ENCODE assay signal across 11 mouse cellular contexts in genomic region chr11:33295422-33295821, GRCm38 (mm10). TPM values are rescaled to one million over a fixed set of nuclear protein-coding genes. Genes with fewer than 3 reads are reported as not detected.
DNase-seq lines count a peak whose midpoint lies in the region; ATAC-seq lines count a peak whose summit lies in the region.
"Had no signal": no experiment of that assay in that cellular context is flagged by ENCODE, and none has a peak within 500 bp of the region (broad histone marks: within the 10 kb centered on the region; RNA-seq: fewer than 3 reads in every experiment).

No protein-coding gene starts in this region.

- H3K4me2 ChIP-seq in kidney, embryonic 16.5 days (replicated peaks; ENCODE audit: low read depth, low read length) = no peak overlapping the region
- H3K4me2 ChIP-seq: heart, embryonic 11.5 days had no signal

- DNase-seq in cerebellum, adult 18-20 months = peak; percentile 23 to 32
- DNase-seq in cerebellum, adult 11-12 months = no peak
- peak; percentile 24 for DNase-seq in kidney, postnatal 14 days
- DNase-seq in 416B (ENCODE audit: low read depth) = peak; percentile 33
- DNase-seq in cerebellum, postnatal 25 days = peak; percentile 13 to 34
- no peak for DNase-seq in thymus, postnatal 14 days
- no peak for DNase-seq in gastrocnemius, adult 8-10 months (ENCODE audit: low spot score in 2 of 2)

- ATAC-seq in kidney, embryonic 16.5 days (ENCODE audit: low FRiP score, low TSS enrichment) = no peak

- H3K9me3 ChIP-seq in kidney, embryonic 16.5 days (ENCODE audit: low read length) = no peaks in the 10 kb centered on the region

- H3K27me3 ChIP-seq in kidney, embryonic 16.5 days (ENCODE audit: insufficient read depth, low read length) = no peaks in the 10 kb centered on the region

- no peak overlapping the region for H3K9ac ChIP-seq in kidney, embryonic 16.5 days (replicated peaks; ENCODE audit: low read length)

- WGBS in kidney, embryonic 16.5 days = 16% methylated on average over 3 of the region's 3 CpGs

- H3K36me3 ChIP-seq in kidney, embryonic 16.5 days (ENCODE audit: insufficient read depth, low read length) = no peaks in the 10 kb centered on the region

- no peak overlapping the region for H3K27ac ChIP-seq in kidney, embryonic 16.5 days (ENCODE audit: low read length)

- no peak overlapping the region for H3K4me3 ChIP-seq in kidney, embryonic 16.5 days (ENCODE audit: low read length)

- peaks cover 15% of the 10 kb centered on the region; the same call in 1 of the 2 replicates for H3K4me1 ChIP-seq in kidney, embryonic 16.5 days (ENCODE audit: insufficient read depth, low read length)

RNA-seq across cellular contexts. Expression of gene Gm12117, which starts 18.9 kb away (rescaled TPM):
- polyA plus RNA-seq in kidney, embryonic 16.5 days (2015; fragmentation: Nextera tagmentation; extraction: Ambion mirVana) = not detected in 2 replicates
- not detected for total RNA-seq in gastrocnemius, adult 8-10 months (2022)
- total RNA-seq: common myeloid progenitor, adult 5-6 weeks; left cerebral cortex, postnatal 14 days had no signal
- polyA plus RNA-seq: heart, embryonic 11.5 days had no signal

Comparison
In these comparisons a context has a peak if more than half of its experiments do, and no peak if none do; other contexts are left out.
1. DNase-seq: peak in cerebellum, adult 18-20 months (2 of 2), kidney, postnatal 14 days (single experiment), 416B (single experiment) and cerebellum, postnatal 25 days (2 of 2); none in cerebellum, adult 11-12 months (single experiment), thymus, postnatal 14 days (single experiment) and gastrocnemius, adult 8-10 months (0 of 2).